Mouse (Mus musculus) intestine, embryonic 14.5 days (tissue): ENCODE data around the gene Tmem201. TPM values are rescaled to one million over a fixed set of nuclear protein-coding genes. Genes with fewer than 3 reads are reported as not detected.

Source experiments
- ATAC-seq: fragments of 200-750 bp; cut with Nextera tagmentation; replicated peaks from 2 replicates; pipeline ENCODE4 v1.8.0; 2017; ENCODE audit warnings: low read depth, moderate number of reproducible peaks, moderate TSS enrichment, moderate library complexity; ENCODE audit not compliant: low FRiP score, low TSS enrichment
- DNase-seq: peaks from one replicate; pipeline ENCODE4 v3.0.0-alpha.2; 2018; ENCODE audit warnings: low spot score
- H3K27ac ChIP-seq: fragments of 300-500 bp; sonication (generic); 2 replicates; pipeline ENCODE4 v1.5.1; 2014; ENCODE audit warnings: low read depth, mild to moderate bottlenecking, control low read depth
- H3K27me3 ChIP-seq: fragments of 300-500 bp; sonication (generic); replicated peaks from 2 replicates; pipeline ENCODE4 v1.6.1; 2014; ENCODE audit warnings: low read length, control low read depth; ENCODE audit not compliant: control insufficient read depth, insufficient read depth
- H3K36me3 ChIP-seq: fragments of 300-500 bp; sonication (generic); 2 replicates; pipeline ENCODE4 v1.6.1; 2014; ENCODE audit warnings: low read length, control low read depth; ENCODE audit not compliant: control insufficient read depth, insufficient read depth
- H3K4me1 ChIP-seq: fragments of 300-500 bp; sonication (generic); replicated peaks from 2 replicates; pipeline ENCODE4 v1.6.1; 2014; ENCODE audit warnings: low read length, control low read depth, mixed read lengths; ENCODE audit not compliant: control insufficient read depth, insufficient read depth
- H3K4me2 ChIP-seq: fragments of 300-500 bp; sonication (generic); 2 replicates; pipeline ENCODE4 v1.6.1; 2014; ENCODE audit warnings: low read length
- H3K4me3 ChIP-seq: fragments of 300-500 bp; sonication (generic); 2 replicates; pipeline ENCODE4 v1.5.1; 2014; ENCODE audit warnings: low read depth, low read length, control low read depth, mixed read lengths
- H3K9ac ChIP-seq: fragments of 300-500 bp; sonication (generic); 2 replicates; pipeline ENCODE4 v1.6.1; 2014; ENCODE audit warnings: mild to moderate bottlenecking, low read length
- H3K9me3 ChIP-seq: fragments of 300-500 bp; sonication (generic); 2 replicates; pipeline ENCODE4 v1.6.1; 2016; ENCODE audit warnings: low read length, control low read depth; ENCODE audit not compliant: control insufficient read depth
- WGBS: fragments of 180-500 bp; shearing (Covaris S2); extraction: QIAGEN DNeasy Blood & Tissue Kit; methylation state at CpG from one replicate; pipeline ENCODE4 v1.1.7; 2014; 5-methylcytosine and 5-hydroxymethylcytosine counted together
- polyA plus RNA-seq: library from polyadenylated mRNA; unstranded; fragments of >200 nt; fragmentation: Nextera tagmentation; extraction: Ambion mirVana; gene quantifications from 2 replicates; pipeline ENCODE4 v1.2.1, GENCODE M21; 2014

Tmem201 gene
- polyA plus RNA-seq, 1 experiment from 2014 or later = 22.2 TPM

DNA sequence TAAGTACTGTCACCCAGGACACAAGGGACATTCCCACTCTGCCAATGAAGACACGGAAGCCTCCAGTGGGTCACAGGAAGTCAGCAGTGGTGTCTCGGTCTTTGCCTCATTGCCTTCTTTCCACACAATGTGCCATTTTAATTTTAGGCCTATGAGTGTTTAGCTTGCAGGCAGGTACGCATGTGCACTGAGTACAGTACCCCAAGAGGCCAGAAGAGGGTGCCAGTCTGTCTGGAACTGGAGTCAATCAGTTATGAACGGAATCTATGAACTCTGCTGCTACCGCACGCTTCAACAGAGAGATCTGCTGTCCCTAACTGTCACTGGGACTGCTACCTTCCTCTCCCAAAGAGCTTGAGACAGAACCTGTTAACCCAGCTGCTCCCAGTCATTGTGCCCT, 18.2 kb downstream of the Tmem201 start:
- Histone ChIP-seq H3K9ac (no peak overlapping the region), H3K9me3 (no peaks in the 10 kb centered on the region), H3K27ac (no peak overlapping the region), H3K4me2 (no peak overlapping the region), H3K4me1 (no peaks in the 10 kb centered on the region), H3K4me3 (no peak overlapping the region), H3K27me3 (no peaks in the 10 kb centered on the region), H3K36me3 (peaks cover 86% of the 10 kb centered on the region)
- DNase-seq = peak; percentile 64
- 80% methylated on average over 6 of the region's 6 CpGs for WGBS
- ATAC-seq = no peak

DNA sequence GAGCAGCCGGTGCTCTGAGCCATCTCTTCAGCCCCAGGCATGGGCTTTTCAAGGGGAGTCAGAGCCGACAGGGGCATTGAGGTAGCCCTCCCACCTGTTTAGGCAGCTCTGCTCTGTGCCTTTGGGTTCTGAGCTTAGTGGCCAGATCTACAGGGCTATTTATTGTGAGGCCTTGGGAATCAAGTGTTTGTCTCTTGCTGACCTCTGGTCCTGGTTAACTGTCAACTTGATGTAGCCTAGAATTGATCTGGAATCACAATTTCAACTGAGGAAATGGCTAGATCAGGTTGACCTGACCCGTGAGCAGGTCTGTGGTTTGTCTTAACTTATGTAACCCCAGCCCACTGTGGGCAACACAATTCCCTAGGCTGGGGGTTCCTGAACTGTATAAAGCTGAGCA, 23.3 kb downstream of the Tmem201 start:
- Histone ChIP-seq H3K9me3 (no peaks in the 10 kb centered on the region), H3K27ac (no peak overlapping the region), H3K27me3 (no peaks in the 10 kb centered on the region), H3K9ac (no peak overlapping the region), H3K4me1 (no peaks in the 10 kb centered on the region), H3K4me2 (no peak overlapping the region), H3K36me3 (peaks cover 48% of the 10 kb centered on the region), H3K4me3 (no peak overlapping the region)
- WGBS = 79% methylated on average over 3 of the region's 3 CpGs
- no peak for ATAC-seq
- no peak for DNase-seq

GRCm38 (mm10) chr4:149711955-149712354, 25.9 kb downstream of the Tmem201 start:
- ATAC-seq = no peak; the same call in 1 of the 2 replicates
- Histone ChIP-seq H3K9ac (no peak overlapping the region), H3K4me1 (no peaks in the 10 kb centered on the region), H3K27ac (no peak overlapping the region), H3K36me3 (peaks cover 22% of the 10 kb centered on the region), H3K4me2 (no peak overlapping the region), H3K4me3 (no peak overlapping the region), H3K27me3 (no peaks in the 10 kb centered on the region), H3K9me3 (no peaks in the 10 kb centered on the region)
- peak; percentile 76 for DNase-seq
- 23% methylated on average over 7 of the region's 7 CpGs for WGBS

DNA sequence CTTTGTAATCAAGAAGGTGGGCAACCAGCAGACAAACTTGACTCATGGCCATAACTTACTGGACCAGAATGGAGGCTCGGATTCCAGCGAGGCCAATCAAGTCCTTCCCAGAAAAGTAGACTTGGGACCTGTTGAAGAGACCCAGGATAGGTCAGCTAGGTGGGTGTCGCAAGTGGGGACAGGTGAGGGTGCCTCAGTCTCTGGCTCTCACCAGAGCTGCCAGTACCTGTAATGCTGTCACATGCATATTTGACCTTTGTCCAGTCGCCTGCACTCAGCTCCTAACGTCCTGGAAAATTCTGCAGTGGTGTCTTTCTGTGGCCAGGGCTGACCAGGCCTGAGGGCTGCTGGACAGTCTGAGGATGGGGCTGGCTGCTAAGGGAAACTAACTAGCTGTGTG, 26.4 kb downstream of the Tmem201 start:
- Histone ChIP-seq H3K27me3 (no peaks in the 10 kb centered on the region), H3K36me3 (peaks cover 17% of the 10 kb centered on the region), H3K4me3 (no peak overlapping the region), H3K4me1 (no peaks in the 10 kb centered on the region), H3K4me2 (no peak overlapping the region), H3K27ac (no peak overlapping the region), H3K9ac (no peak overlapping the region), H3K9me3 (no peaks in the 10 kb centered on the region)
- ATAC-seq (no peak), DNase-seq (no peak)
- 89% methylated on average over 5 of the region's 5 CpGs for WGBS

GRCm38 (mm10) chr4:149710510-149710909, 27.3 kb downstream of the Tmem201 start:
- Histone ChIP-seq H3K4me2 (no peak overlapping the region), H3K27ac (no peak overlapping the region), H3K9ac (no peak overlapping the region), H3K27me3 (no peaks in the 10 kb centered on the region), H3K36me3 (peaks cover 7% of the 10 kb centered on the region), H3K4me1 (no peaks in the 10 kb centered on the region), H3K4me3 (no peak overlapping the region), H3K9me3 (no peaks in the 10 kb centered on the region)
- DNase-seq (no peak), ATAC-seq (peak; percentile 33; the same call in 1 of the 2 replicates)
- 22% methylated on average over 5 of the region's 5 CpGs for WGBS

GRCm38 (mm10) chr4:149705941-149706340, 31.9 kb downstream of the Tmem201 start:
- Histone ChIP-seq H3K4me2 (no peak overlapping the region), H3K4me3 (no peak overlapping the region), H3K36me3 (no peaks in the 10 kb centered on the region), H3K27me3 (no peaks in the 10 kb centered on the region), H3K9ac (no peak overlapping the region), H3K27ac (no peak overlapping the region), H3K9me3 (no peaks in the 10 kb centered on the region), H3K4me1 (no peaks in the 10 kb centered on the region)
- DNase-seq (no peak), ATAC-seq (no peak)
- 91% methylated on average over 8 of the region's 8 CpGs for WGBS

- no peak overlapping the region for H3K4me3 ChIP-seq
- H3K9ac ChIP-seq = no peak overlapping the region
- ATAC-seq = peak; percentile 61; the same call in 1 of the 2 replicates
- no peaks in the 10 kb centered on the region for H3K36me3 ChIP-seq
- H3K27ac ChIP-seq = no peak overlapping the region
- DNase-seq = no peak
- no peak overlapping the region for H3K4me2 ChIP-seq
- H3K27me3 ChIP-seq = no peaks in the 10 kb centered on the region
- H3K4me1 ChIP-seq = no peaks in the 10 kb centered on the region
- no peaks in the 10 kb centered on the region for H3K9me3 ChIP-seq
- 56% methylated on average over 7 of the region's 7 CpGs for WGBS
Observed at GRCm38 (mm10) chr4:149705298-149705697, 32.5 kb downstream of the Tmem201 start.

GRCm38 (mm10) chr4:149702210-149702979, 35.4 kb downstream of the Tmem201 start, which contains the start of gene Pik3cd:
TSS of gene Pik3cd (minus strand) at chr4:149702571.
- H3K9me3 ChIP-seq = no peaks in the 10 kb centered on the region
- DNase-seq (no peak), ATAC-seq (no peak)
- no peak within 1 kb of the TSS for H3K4me2 ChIP-seq
- 65% methylated on average over 19 of the region's 19 CpGs for WGBS
- no peak within 1 kb of the TSS for H3K9ac ChIP-seq
- no peaks in the 10 kb centered on the region for H3K36me3 ChIP-seq
- H3K27ac ChIP-seq = no peak within 1 kb of the TSS
- peaks cover 4% of the 10 kb centered on the region; the same call in 1 of the 2 replicates for H3K4me1 ChIP-seq
- no peak within 1 kb of the TSS for H3K4me3 ChIP-seq
- H3K27me3 ChIP-seq = no peaks in the 10 kb centered on the region
